Mouse (Mus musculus): Measurements from ENCODE around the gene Socs4. TPM values are rescaled to one million over a fixed set of nuclear protein-coding genes. Genes with fewer than 3 reads are reported as not detected.

Socs4 gene
- 29.7 TPM for polyA plus RNA-seq (2017; shearing (Covaris generic))

DNA sequence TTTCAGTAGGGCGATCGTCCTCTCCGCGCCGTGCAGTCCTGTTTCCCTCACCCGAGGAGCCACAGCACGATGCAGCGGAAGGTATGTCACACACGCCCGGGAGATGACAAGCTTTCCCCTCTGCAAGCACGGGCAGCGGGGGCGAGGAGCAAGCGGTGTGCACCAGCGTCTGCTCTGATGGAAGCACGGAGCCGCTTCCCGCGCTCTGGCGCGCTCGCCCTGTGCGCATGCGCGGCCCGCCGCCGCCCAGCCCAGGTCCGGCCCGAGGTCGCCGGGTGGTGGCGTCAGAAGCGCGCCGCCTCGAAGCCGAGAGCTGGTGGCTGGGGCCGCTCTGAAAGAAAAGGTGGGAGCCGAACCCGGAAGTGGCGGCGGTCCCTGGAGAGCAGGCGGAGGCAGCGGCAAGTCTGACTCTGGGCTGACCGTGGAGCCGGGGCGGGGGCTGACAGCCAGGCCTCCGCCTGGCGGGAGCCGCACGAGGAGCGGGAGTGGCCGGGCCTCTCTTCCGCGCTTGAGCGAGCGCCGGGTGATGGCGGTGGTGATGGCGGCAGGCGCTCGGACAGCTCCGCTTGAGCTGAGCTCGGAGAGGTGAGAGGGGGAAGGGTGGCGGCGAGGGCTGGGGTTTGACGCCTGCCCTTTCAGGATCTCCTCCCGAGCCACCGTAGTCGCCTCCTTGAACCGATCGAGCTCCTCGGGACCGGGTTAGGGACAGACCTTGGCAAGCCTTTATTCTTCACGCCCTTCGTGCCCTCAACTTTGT, at the start of gene Socs4, which contains the start of gene Wdhd1:
Gene Socs4 (plus strand): TSS at position 295 of the 757 bp plus-strand sequence.
Gene Wdhd1 (minus strand): TSS at position 221 of the 757 bp plus-strand sequence.

GRCm38 (mm10) chr14:47297785-47298407, 21.2 kb downstream of the Socs4 start, which contains the start of gene Mapk1ip1l:
Gene Mapk1ip1l, plus strand, starts transcription at chr14:47298266.

Other genes with a start within 250 kb of the Socs4 start
- gene Gch1, start 87.5 kb upstream of the Socs4 start, polyA plus RNA-seq (2017; shearing (Covaris generic)), result 91.7 TPM
- gene Wdhd1, start 74 bp upstream of the Socs4 start, polyA plus RNA-seq (2017; shearing (Covaris generic)), result 16.1 TPM
- 80.0 TPM for gene Mapk1ip1l, start 21.3 kb downstream of the Socs4 start, polyA plus RNA-seq (2017; shearing (Covaris generic))
- gene Lgals3, start 90.8 kb downstream of the Socs4 start, polyA plus RNA-seq (2017; shearing (Covaris generic)), result not detected
- 3.5 TPM for gene Dlgap5, start 141.5 kb downstream of the Socs4 start, polyA plus RNA-seq (2017; shearing (Covaris generic))
- 74.6 TPM for gene Fbxo34, start 173.5 kb downstream of the Socs4 start, polyA plus RNA-seq (2017; shearing (Covaris generic))